Mouse (Mus musculus): ENCODE measurements at regions not wholly inside any gene's neighbourhood (a gene's known extent, or its start where the extent isn't known, plus 50 kb on each side); places are given as distances from the start of the nearest gene placed in this dataset.

GRCm38 (mm10) chr7:36348195-36348594 lies 349.7 kb upstream of the Tshz3 start:
- TF ChIP-seq CTCF (IDR thresholded peaks at IDR 0.05; ENCODE audit: extremely low read depth, insufficient read depth, low read length) (no peak), POLR2A (IDR thresholded peaks at IDR 0.05; ENCODE audit: extremely low read depth, insufficient read depth, low read length) (no peak)
